Mouse (Mus musculus): ENCODE data around the gene Fam104a. TPM values are rescaled to one million over a fixed set of nuclear protein-coding genes. Genes with fewer than 3 reads are reported as not detected.

The Fam104a gene
- total RNA-seq, 2 experiments from 2014 or later: 25.9 to 27.0 TPM

- no peak for DNase-seq
Observed at GRCm38 (mm10) chr11:113631302-113631701, 52.7 kb downstream of the Fam104a start.

- DNase-seq: no peak
Observed at GRCm38 (mm10) chr11:113630642-113631041, 53.3 kb downstream of the Fam104a start.

- peak; percentile 32 for DNase-seq
Observed at GRCm38 (mm10) chr11:113627785-113628184, 56.2 kb downstream of the Fam104a start.

GRCm38 (mm10) chr11:113625437-113625836, 58.5 kb downstream of the Fam104a start:
- DNase-seq: no peak

GRCm38 (mm10) chr11:113622028-113622427, 61.9 kb downstream of the Fam104a start:
- DNase-seq: no peak

- no peak for DNase-seq
Observed at GRCm38 (mm10) chr11:113621001-113621400, 63.0 kb downstream of the Fam104a start.

- no peak for DNase-seq
Observed at GRCm38 (mm10) chr11:113619420-113620080, 64.4 kb downstream of the Fam104a start.

GRCm38 (mm10) chr11:113618672-113619419, 65.1 kb downstream of the Fam104a start, which contains the start of gene Sstr2:
Gene Sstr2, plus strand, starts transcription at chr11:113619342.
- peak; percentile 86 for DNase-seq

GRCm38 (mm10) chr11:113618303-113618671, 65.7 kb downstream of the Fam104a start:
- DNase-seq: no peak

- DNase-seq: peak; percentile 83
Observed at GRCm38 (mm10) chr11:113617132-113617911, 66.6 kb downstream of the Fam104a start.

GRCm38 (mm10) chr11:113614476-113614875, 69.5 kb downstream of the Fam104a start:
- DNase-seq: no peak

GRCm38 (mm10) chr11:113611664-113612611, 72.0 kb downstream of the Fam104a start:
- peak; percentile 73 for DNase-seq

Other genes starting within 250 kb of the Fam104a start
- 1 to 10 TPM; 1.9 to 3.0 TPM for gene Sstr2, start 64.8 kb downstream of the Fam104a start, total RNA-seq (2021)
- 10 to 100 TPM; 25.5 to 26.0 TPM for gene Cog1, start 35.0 kb downstream of the Fam104a start, total RNA-seq (2021)
- 10 to 100 TPM; 17.3 to 18.5 TPM for gene Slc39a11, start 34.1 kb downstream of the Fam104a start, total RNA-seq (2021)
- 10 to 100 TPM; 11.2 to 15.1 TPM for gene D11Wsu47e, start 257 bp upstream of the Fam104a start, total RNA-seq (2021)
- 1 to 10 TPM in 1 of 2 experiments, under 1 TPM in 1; 0.79 to 2.2 TPM for gene Cpsf4l, start 25.9 kb upstream of the Fam104a start, total RNA-seq (2021)
- gene Cdc42ep4, start 67.7 kb upstream of the Fam104a start, total RNA-seq (2021): 10 to 100 TPM; 60.1 to 72.8 TPM

Measured in adrenal gland, postnatal 10 days (tissue).